Mouse (Mus musculus) c-Kit-positive CD71-positive TER-119-positive erythroid progenitor cells, embryonic 14.5 days (primary cell): ENCODE results near the gene Dmkn.

ENCODE experiments used
- DNase-seq: peaks from one replicate; pipeline ENCODE4 v3.0.0-alpha.2; 2013; ENCODE audit warnings: low spot score

The Dmkn gene

DNA sequence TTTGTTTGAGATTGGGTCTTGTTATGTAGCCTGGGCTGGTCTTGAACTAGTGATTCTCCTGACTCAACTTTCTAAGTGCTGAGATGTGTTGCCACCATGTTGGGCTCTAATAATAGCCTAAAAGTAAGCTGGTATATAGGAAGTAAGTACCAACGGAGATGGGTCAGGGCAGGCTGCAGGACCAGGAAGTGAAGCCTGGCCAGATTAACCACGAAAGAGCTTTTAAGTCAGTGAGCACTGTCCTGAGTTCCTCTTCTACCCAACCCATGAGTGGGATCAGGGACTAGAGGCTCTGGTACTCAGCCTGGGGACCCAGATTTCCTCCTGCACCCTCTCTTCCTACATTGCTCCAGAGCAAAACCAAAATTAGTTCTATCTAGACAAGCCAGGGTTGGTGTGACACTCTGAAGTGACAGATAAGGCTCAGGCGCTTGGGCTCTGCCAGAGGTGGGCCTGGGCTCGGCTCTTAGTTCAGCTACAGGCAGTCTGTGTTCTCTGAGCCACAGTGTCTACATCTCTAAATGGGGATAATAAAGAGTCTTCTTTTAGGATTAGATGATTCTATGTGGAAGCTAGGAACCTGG, 1.7 kb upstream of the Dmkn start:
- DNase-seq = no peak

DNA sequence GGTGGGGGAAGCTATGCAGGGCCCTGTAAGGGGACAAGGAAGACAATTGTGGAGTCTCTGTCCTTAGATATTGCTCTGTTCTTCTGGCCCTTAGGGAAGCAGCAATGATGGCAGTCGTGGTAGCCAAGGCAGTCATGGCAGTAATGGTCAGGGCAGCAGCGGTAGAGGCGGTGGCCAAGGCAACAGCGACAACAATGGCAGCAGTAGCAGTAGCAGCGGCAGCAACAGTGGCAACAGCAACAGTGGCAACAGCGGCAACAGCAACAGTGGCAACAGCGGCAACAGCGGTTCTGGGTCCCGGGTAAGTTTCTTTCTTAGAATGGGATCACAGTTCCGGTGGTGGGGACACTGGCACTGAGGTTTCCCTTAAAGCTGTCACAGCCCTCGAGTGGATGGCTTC, 1.6 kb downstream of the Dmkn start:
- no peak for DNase-seq

GRCm38 (mm10) chr7:30766408-30766807, 2.9 kb downstream of the Dmkn start:
- DNase-seq = no peak

- DNase-seq = no peak
Observed at GRCm38 (mm10) chr7:30769236-30769635, 5.7 kb downstream of the Dmkn start.

- DNase-seq = no peak
Observed at GRCm38 (mm10) chr7:30776104-30776503, 12.5 kb downstream of the Dmkn start.

DNA sequence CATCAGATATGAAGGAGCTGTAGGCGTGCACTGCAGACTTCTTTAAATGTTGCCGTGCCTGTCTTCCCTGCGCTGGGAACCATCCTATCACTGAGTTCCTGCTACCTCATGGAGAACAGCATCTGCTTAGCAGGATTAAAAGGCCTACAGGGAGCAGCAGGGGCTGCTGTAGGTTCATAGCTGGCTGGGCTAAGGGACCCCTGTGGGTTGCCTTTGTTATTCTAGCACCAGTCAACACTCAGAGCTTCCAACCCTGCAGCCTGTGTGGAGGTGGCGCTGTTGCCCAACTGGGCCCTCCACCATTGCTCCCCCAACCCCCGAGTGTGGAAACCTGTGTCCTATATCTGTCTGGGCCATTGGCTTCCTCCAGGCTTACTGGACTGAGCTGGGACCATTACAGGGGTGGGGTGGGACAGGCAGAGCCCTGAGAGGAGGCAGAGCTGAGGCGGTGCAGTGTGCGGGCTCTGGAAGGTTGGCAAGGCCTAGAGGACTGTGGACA, 13.6 kb downstream of the Dmkn start:
- no peak for DNase-seq

DNA sequence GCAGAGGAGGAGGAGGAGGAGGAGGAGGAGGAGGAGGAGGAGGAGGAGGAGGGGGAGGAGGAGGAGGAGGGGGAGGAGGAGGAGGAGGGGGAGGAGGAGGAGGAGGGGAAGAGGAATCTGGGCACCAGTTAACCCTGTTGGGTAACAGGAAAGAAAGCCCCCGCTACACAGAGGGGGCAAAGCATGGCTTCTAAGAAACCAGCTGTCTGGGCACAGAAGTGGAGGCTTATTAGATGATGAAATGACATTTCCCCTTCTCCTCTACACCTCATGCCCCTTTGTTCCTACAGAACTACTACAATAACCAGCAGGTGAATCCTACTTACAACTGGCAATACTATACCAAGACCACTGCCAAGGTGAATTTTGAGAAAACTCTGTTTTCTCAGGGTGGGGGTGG, 14.4 kb downstream of the Dmkn start:
- no peak for DNase-seq

- DNase-seq = peak; percentile 8
Observed at GRCm38 (mm10) chr7:30781792-30782191, 18.2 kb downstream of the Dmkn start.

DNA sequence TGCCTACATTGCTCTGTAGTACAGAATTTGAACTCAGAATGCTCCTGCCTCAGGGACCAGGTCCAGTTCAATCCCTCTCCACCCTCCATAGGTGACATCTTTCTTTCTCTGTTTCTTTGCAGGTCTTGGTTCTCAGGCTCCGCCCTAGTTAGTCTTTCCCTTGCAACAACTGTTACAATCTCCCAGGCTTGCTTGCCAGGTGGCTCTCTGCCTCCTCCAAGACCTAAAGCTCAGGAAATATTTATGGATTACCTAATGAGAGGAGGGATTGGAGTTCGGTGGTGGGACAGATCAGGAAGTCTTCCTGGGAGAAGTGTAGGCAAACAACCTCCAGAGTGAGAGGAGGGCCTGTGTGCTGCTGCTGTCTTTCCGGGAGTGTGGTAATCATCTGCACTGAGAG, 19.1 kb downstream of the Dmkn start:
- DNase-seq = no peak

DNA sequence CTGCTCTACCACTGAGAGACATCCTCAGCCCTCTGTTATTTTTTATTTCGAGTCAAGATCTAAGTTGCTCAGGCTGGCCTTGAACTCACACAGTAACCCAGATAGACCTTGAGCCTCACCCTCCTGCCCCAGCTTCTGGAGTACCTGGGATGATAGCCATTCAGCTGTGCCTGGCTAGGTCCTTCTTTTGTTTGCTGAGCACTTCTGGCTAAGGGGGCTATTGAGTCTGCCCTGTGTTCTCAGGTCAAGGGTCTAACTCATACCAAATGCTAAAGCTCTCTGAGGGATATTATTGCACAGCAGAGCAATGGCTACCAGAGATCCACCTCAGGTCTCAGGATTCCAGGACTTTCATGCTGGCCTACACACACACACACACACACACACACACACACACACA, 21.6 kb downstream of the Dmkn start:
- no peak for DNase-seq

DNA sequence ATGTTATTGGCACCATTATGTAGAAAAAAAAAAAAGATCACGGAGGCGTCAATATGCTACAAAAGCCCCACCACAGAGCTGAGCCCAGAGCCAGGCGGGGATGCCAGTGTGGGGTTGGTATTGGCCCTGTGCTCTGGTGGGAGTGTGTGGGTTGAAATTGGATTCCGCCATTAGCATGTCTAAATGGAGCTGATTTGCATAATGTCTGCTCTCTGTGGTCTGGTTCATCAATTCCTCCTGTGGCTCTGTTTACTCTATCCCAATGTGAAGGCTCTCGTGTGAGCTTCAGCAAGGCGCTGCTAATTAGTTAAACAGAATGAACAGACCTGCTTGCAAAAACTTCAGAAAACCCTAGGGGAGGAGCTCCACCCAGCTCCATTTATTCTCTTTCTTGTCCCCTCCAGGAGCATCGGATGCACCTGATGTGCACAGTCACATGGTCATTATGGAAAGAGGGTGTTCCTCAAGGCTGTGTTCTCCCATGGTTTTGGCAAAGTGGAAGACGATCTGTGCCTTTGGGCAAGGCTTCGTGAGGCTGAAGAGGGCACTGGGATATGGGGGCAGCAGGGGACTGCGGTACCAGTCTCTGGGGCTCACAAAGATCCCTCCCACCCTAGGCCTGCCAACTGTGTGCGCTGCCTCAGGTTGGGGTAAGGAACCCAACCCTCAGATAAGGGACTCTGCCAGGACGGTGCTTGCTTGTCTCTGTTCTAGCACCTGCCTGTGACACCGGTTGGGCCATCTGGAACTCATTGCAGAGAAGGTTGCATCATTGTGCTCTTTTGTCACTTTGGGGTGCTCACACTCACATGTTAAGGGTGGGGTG, 22.4 kb downstream of the Dmkn start:
- DNase-seq = no peak

DNA sequence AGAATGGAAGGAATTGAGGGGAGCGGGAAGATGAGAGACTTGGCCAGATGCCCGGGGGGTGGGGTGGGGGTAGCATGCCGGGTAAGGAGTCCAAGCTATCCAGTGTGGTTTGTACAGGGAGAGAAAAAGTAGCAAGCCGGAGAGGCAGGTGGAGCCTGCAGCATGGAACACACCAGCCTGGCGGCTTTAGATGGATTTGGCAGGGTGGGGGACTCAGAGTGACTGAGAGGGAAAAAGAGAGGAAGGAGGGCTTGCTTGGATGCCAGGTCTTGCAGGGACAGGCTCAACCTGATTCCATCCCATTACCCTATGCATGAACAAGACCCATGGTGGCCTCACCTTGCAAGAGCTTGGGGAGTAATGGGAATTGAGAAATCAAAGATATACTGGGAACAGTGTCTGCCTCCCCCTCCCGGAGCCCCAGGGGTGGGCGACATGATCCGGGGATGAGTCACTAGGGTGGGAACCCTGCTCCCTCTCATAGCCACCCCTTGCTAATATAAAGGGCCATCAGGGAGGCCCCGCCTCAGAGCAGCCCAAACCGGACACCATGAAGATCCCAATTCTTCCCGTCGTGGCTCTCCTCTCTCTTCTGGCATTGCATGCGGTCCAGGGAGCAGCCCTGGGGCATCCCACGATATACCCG, 23.9 kb downstream of the Dmkn start, which contains the start of gene Krtdap:
TSS of gene Krtdap (plus strand) at position 520 of the 646 bp plus-strand sequence.
- DNase-seq = no peak

GRCm38 (mm10) chr7:30790141-30790540, 26.6 kb downstream of the Dmkn start:
- no peak for DNase-seq

- no peak for DNase-seq
Observed at GRCm38 (mm10) chr7:30791921-30792320, 28.4 kb downstream of the Dmkn start.

- no peak for DNase-seq
Observed at GRCm38 (mm10) chr7:30794921-30795320, 31.4 kb downstream of the Dmkn start.

DNA sequence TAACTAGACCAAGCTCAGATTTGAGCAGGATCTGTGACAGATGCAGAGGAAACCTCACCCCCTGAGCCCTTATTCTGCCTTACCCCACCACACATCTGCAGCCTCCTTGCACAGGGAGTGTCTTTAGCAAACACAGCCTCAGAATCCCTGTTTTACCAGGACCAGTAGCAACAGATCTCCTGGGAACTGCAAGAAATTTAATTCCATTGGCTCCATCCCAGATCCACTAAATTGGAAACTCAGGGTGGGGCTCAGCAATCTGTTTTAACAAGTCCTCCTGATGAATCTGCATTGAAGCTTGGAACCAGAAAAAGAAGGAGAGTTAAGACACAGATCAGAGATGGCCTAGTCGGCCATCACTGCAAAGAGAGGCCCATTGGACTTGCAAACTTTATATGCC, 33.2 kb downstream of the Dmkn start:
- no peak for DNase-seq

DNA sequence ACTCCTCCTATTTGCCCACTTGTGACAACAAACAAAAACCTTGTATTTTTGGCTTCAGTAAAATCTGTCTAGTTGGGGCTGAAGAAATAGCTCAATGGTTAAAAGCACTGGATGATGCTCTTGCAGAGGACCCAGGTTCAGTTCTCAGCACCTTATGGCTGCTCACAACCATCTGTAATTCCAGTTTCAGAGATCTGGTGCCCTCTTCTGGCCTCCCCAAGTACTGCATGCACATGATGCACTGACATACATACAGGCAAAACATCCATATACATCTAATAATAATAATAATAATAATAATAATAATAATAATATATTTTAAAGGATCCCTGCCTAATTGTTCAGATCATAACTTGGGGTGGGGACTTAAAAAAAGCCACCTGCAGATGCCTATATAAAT, 37.1 kb downstream of the Dmkn start:
- DNase-seq = no peak

DNA sequence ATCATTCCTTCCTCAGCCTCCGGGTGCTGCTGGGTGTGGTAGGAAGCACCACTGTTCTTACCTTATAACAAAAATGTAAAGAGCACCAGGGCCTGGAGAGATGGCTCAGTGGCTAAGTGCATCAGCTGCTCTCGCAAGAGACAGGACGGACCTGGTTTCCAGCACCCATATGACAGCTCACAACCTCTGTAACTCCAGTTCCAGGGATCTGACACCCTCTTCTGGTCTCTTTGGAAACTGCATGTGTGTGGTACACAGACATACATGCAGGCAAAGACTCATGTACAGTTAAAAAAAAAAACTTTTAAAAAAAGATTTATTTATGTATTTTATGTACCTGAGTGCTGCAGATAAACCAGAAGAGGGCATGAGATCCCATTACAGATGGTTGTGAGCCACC, 39.7 kb downstream of the Dmkn start:
- no peak for DNase-seq

GRCm38 (mm10) chr7:30804026-30804715, 40.6 kb downstream of the Dmkn start:
- DNase-seq = no peak

DNA sequence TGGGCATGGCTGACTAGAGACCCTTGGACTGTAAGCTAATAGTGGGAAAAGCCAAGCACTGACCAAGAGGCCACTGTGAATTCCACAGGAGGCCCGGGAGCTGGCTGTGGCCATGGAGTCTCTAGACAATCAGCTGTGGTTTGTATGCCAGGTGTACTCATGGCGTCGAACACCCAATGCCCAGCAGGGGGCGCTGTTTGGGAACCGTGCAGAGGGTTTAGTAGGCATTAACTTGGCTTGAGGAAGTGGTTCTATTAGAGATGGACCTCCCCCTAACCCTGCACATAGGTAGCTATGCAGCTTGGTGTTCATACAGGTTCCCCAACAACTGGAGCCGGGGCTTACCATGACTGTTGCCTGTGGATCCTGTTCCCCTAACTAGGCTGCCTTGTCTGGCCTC, 42.4 kb downstream of the Dmkn start:
- peak; percentile 37 for DNase-seq

DNA sequence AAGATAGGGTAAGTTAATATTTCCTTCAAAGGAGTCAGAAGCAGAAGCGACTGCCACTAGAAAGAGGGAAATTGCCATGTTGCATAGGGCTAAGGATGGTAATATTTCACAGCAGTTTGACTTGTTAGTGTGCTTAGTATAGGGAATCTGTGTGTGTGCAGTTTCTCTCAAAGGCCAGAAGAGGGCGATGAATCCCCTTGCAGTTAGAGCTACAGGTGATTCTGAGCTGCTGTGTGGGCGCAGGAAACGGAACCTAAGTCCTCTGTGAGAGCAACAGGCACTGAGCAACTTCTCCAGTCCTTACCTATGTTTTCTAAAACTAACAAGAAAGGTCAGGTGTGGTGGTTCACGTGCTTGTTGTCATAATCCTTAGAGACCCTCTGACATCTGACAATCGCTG, 46.8 kb downstream of the Dmkn start:
- DNase-seq = no peak

- no peak for DNase-seq
Observed at GRCm38 (mm10) chr7:30811757-30812290, 48.3 kb downstream of the Dmkn start.
